Mouse (Mus musculus): ENCODE measurements around the gene Trp63.

The Trp63 gene

GRCm38 (mm10) chr16:25877416-25877965 is 193.9 kb downstream of the Trp63 start:
- DNase-seq: no peak

- DNase-seq: no peak
Measured at GRCm38 (mm10) chr16:25878116-25878515, 194.6 kb downstream of the Trp63 start.

- DNase-seq: no peak
Measured at GRCm38 (mm10) chr16:25899071-25899470, 215.5 kb downstream of the Trp63 start.

GRCm38 (mm10) chr16:25899657-25900056 is 216.1 kb downstream of the Trp63 start:
- DNase-seq: no peak

- DNase-seq: no peak
Measured at GRCm38 (mm10) chr16:25900389-25900908, 216.9 kb downstream of the Trp63 start.

- DNase-seq: no peak
Measured at GRCm38 (mm10) chr16:25912185-25912584, 228.6 kb downstream of the Trp63 start.

GRCm38 (mm10) chr16:25934181-25934580 is 250.6 kb downstream of the Trp63 start:
- DNase-seq: no peak
